Mouse (Mus musculus) skeletal muscle tissue, adult 2 months (tissue): Measurements from ENCODE around the gene Ccdc40.
"Not testable (repeated sequence)": the region's sequence is repeated elsewhere in the genome, so short reads cannot be mapped to it uniquely, and the experiment has no call there.

Source experiments
- DNase-seq: peaks from one replicate; pipeline ENCODE4 v3.0.0-alpha.2; 2012; ENCODE audit warnings: low read depth, low spot score

Ccdc40 gene

GRCm38 (mm10) chr11:119281030-119281429 lies 52.7 kb downstream of the Ccdc40 start:
- DNase-seq, result no peak

GRCm38 (mm10) chr11:119285791-119286527 lies 57.6 kb downstream of the Ccdc40 start:
- DNase-seq, result no peak

GRCm38 (mm10) chr11:119287207-119287992 lies 59.0 kb downstream of the Ccdc40 start:
- DNase-seq, result no peak

GRCm38 (mm10) chr11:119292861-119293260 lies 64.5 kb downstream of the Ccdc40 start:
- DNase-seq, result not testable (repeated sequence)

GRCm38 (mm10) chr11:119297996-119298395 lies 69.6 kb downstream of the Ccdc40 start:
- DNase-seq, result no peak

- no peak for DNase-seq
Measured at GRCm38 (mm10) chr11:119298917-119299316, 70.5 kb downstream of the Ccdc40 start.

GRCm38 (mm10) chr11:119299391-119300245 lies 71.2 kb downstream of the Ccdc40 start, which contains the start of gene Eif4a3:
TSS of gene Eif4a3 (minus strand) at chr11:119300089.
- DNase-seq, result peak; percentile 98

- no peak for DNase-seq
Measured at GRCm38 (mm10) chr11:119300246-119300935, 72.0 kb downstream of the Ccdc40 start.

- DNase-seq, result no peak
Measured at GRCm38 (mm10) chr11:119300986-119301385, 72.6 kb downstream of the Ccdc40 start.

GRCm38 (mm10) chr11:119304904-119305712 lies 76.7 kb downstream of the Ccdc40 start:
- peak; percentile 44 for DNase-seq

- DNase-seq, result no peak
Measured at GRCm38 (mm10) chr11:119306762-119307657, 78.6 kb downstream of the Ccdc40 start.

- DNase-seq, result no peak
Measured at GRCm38 (mm10) chr11:119307658-119307867, 79.2 kb downstream of the Ccdc40 start, which contains the start of gene Card14. TSS of gene Card14 (plus strand) at chr11:119307768.

GRCm38 (mm10) chr11:119307916-119308315 lies 79.5 kb downstream of the Ccdc40 start:
- no peak for DNase-seq

- no peak for DNase-seq
Measured at GRCm38 (mm10) chr11:119310621-119311020, 82.2 kb downstream of the Ccdc40 start.

- DNase-seq, result no peak
Measured at GRCm38 (mm10) chr11:119314252-119314936, 86.0 kb downstream of the Ccdc40 start.
